Mouse (Mus musculus): ENCODE results near the gene D430019H16Rik. TPM values are rescaled to one million over a fixed set of nuclear protein-coding genes. Genes with fewer than 3 reads are reported as not detected.
A peak's percentile ranks its signal among the peaks of the same experiment; 100 is the strongest.

The D430019H16Rik gene
- polyA plus RNA-seq, 1 experiment from 2014 or later = 2.2 TPM

DNA sequence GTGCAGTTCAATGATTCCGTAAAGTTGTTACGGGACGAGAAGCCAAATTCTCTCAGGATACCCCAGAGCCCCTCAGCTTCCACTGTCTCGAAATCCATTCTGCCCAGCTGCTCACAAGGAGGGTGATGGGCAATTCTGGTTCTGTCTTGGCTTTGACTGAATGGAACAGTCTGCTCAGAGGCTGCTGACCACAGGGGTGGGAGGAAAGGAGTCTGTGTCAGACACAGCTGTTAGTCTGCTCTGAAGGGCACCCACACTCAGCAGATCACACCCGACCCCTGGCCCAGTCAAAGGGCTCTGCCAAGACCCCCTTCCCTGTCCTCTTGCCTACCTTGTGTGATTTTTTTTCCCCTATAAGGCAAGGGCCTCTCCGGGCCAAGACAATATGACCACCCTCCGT lies 44.8 kb downstream of the D430019H16Rik start:
- Histone ChIP-seq H3K4me3 (ENCODE audit: low read depth, low read length) (no peak overlapping the region), H3K9ac (ENCODE audit: low read length) (no peak overlapping the region), H3K36me3 (ENCODE audit: control insufficient read depth, insufficient read depth, low read length) (no peaks in the 10 kb centered on the region), H3K27me3 (replicated peaks; ENCODE audit: control insufficient read depth, insufficient read depth, low read length) (no peaks in the 10 kb centered on the region), H3K27ac (ENCODE audit: low read depth) (no peak overlapping the region), H3K9me3 (ENCODE audit: control insufficient read depth, low read length) (no peaks in the 10 kb centered on the region), H3K4me1 (replicated peaks; ENCODE audit: control insufficient read depth, insufficient read depth, low read length) (peaks cover 7% of the 10 kb centered on the region; the same call in 1 of the 2 replicates), H3K4me2 (ENCODE audit: low read length) (no peak overlapping the region)
- ATAC-seq (replicated peaks; ENCODE audit: low FRiP score, low TSS enrichment, low read depth) (peak; percentile 17), DNase-seq (ENCODE audit: low spot score) (no peak)
- 82% methylated on average over 7 of the region's 7 CpGs for WGBS

DNA sequence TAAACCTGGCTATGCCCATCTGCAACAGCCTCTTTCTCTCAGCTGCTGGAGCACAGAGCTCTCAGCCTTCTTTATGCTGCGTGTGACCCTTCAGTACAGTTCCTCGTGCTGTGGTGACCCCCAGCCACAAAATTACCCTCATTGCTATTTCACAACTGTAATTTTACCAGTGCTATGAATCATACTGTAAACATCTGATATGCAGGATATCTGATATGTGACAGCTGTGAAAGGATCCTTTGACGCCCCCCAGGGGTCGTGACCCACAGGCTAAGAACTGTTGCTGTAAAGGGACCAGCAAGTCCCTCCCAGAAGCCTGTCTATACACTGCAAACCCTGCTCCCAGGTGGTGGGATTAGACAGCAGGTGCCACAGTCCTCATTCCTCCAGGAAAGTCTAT lies 45.2 kb downstream of the D430019H16Rik start:
- Histone ChIP-seq H3K27ac (ENCODE audit: low read depth) (no peak overlapping the region), H3K9ac (ENCODE audit: low read length) (no peak overlapping the region), H3K36me3 (ENCODE audit: control insufficient read depth, insufficient read depth, low read length) (no peaks in the 10 kb centered on the region), H3K27me3 (replicated peaks; ENCODE audit: control insufficient read depth, insufficient read depth, low read length) (no peaks in the 10 kb centered on the region), H3K4me1 (replicated peaks; ENCODE audit: control insufficient read depth, insufficient read depth, low read length) (peaks cover 7% of the 10 kb centered on the region; the same call in 1 of the 2 replicates), H3K9me3 (ENCODE audit: control insufficient read depth, low read length) (no peaks in the 10 kb centered on the region), H3K4me3 (ENCODE audit: low read depth, low read length) (no peak overlapping the region), H3K4me2 (ENCODE audit: low read length) (no peak overlapping the region)
- ATAC-seq (replicated peaks; ENCODE audit: low FRiP score, low TSS enrichment, low read depth) (no peak), DNase-seq (ENCODE audit: low spot score) (no peak)
- 50% methylated on average over 4 of the region's 4 CpGs for WGBS

DNA sequence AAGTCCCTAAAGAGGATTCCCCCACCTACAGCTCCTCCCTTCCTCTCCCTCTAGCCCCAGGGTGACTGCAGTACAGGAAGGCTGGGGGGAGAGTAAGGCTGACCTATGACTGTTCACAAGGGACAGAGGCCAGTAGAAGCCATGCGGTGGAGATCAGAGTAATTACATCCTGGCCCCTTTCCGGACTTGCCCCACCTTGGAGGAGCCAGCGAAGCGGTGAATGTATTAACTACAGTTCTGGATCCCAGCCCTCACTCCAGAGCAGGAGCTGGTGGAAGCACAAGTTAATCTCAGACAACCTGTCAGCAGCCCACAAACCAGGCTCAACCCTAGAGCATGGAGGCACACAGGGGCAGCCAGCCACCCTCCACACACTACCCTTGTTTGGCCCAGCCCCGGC lies 47.3 kb downstream of the D430019H16Rik start:
- WGBS = 66% methylated on average over 5 of the region's 5 CpGs
- no peaks in the 10 kb centered on the region for H3K36me3 ChIP-seq (ENCODE audit: control insufficient read depth, insufficient read depth, low read length)
- no peak overlapping the region for H3K27ac ChIP-seq (ENCODE audit: low read depth)

DNA sequence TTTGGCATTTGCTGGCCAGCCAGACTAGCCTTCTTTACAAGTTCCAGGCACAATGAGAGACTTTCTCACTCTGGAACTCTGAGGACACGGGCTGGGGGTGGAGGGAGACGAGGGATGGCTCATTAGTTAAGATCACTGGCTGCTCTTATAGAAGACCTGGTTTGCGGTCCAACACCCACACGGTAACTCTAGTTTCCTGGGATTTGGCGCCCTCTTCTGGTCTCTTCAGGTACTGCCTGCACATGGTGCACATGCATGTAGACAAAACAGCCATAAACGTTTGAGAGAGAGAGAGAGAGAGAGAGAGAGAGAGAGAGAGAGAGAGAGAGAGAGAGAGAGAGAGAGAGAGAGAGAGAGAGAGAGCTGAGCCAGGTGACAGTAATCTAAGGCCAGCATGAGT lies 51.1 kb downstream of the D430019H16Rik start:
- no peak overlapping the region for H3K4me3 ChIP-seq (ENCODE audit: low read depth, low read length)

More for the DNA sequence above, 47.3 kb downstream of the D430019H16Rik start:
- DNase-seq (ENCODE audit: low spot score) (no peak), ATAC-seq (replicated peaks; ENCODE audit: low FRiP score, low TSS enrichment, low read depth) (no peak)
- no peak overlapping the region for H3K9ac ChIP-seq (ENCODE audit: low read length)
- H3K4me2 ChIP-seq (ENCODE audit: low read length) = no peak overlapping the region
- H3K27me3 ChIP-seq (replicated peaks; ENCODE audit: control insufficient read depth, insufficient read depth, low read length) = no peaks in the 10 kb centered on the region
- H3K4me3 ChIP-seq (ENCODE audit: low read depth, low read length) = no peak overlapping the region
- 0 out of 2 replicates have a peak, but pooled peaks cover 7% of the 10 kb centered on the region for H3K4me1 ChIP-seq (replicated peaks; ENCODE audit: control insufficient read depth, insufficient read depth, low read length)
- no peaks in the 10 kb centered on the region for H3K9me3 ChIP-seq (ENCODE audit: control insufficient read depth, low read length)

DNA sequence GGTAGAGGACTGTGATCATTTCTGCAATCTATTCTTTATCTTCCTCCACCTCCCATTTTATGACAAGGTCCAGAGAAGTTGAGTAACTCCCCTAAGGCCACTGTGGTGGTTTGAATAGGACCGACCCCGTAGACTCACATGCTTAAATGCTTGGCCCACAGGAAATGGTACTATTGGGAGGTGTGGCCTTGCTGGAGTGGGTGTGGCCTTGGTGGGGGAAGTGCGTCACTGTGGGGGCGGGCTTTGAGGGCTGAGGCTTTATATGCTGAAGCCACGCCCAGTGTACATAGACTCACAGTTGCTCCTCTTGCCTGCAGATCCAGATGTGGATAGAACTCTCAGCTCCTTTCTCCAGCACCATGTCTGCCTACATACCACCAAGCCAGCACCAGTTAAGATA lies 57.5 kb downstream of the D430019H16Rik start:
- DNase-seq (ENCODE audit: low spot score) (no peak), ATAC-seq (replicated peaks; ENCODE audit: low FRiP score, low TSS enrichment, low read depth) (no peak)
- Histone ChIP-seq H3K27me3 (replicated peaks; ENCODE audit: control insufficient read depth, insufficient read depth, low read length) (no peaks in the 10 kb centered on the region), H3K36me3 (ENCODE audit: control insufficient read depth, insufficient read depth, low read length) (no peaks in the 10 kb centered on the region), H3K27ac (ENCODE audit: low read depth) (peak overlapping the region; percentile 90), H3K4me2 (ENCODE audit: low read length) (peak overlapping the region; percentile 32; the same call in 1 of the 2 replicates), H3K9me3 (ENCODE audit: control insufficient read depth, low read length) (no peaks in the 10 kb centered on the region), H3K4me1 (replicated peaks; ENCODE audit: control insufficient read depth, insufficient read depth, low read length) (peaks cover 14% of the 10 kb centered on the region; the same call in 1 of the 2 replicates), H3K4me3 (ENCODE audit: low read depth, low read length) (no peak overlapping the region), H3K9ac (ENCODE audit: low read length) (no peak overlapping the region)
- WGBS = 82% methylated on average over 5 of the region's 5 CpGs

More for the DNA sequence above, 51.1 kb downstream of the D430019H16Rik start:
- no peaks in the 10 kb centered on the region for H3K36me3 ChIP-seq (ENCODE audit: control insufficient read depth, insufficient read depth, low read length)
- DNase-seq (ENCODE audit: low spot score) = peak; percentile 68
- no peak for ATAC-seq (replicated peaks; ENCODE audit: low FRiP score, low TSS enrichment, low read depth)
- 65% methylated on average over 6 of the region's 6 CpGs for WGBS
- no peak overlapping the region for H3K9ac ChIP-seq (ENCODE audit: low read length)
- H3K4me1 ChIP-seq (replicated peaks; ENCODE audit: control insufficient read depth, insufficient read depth, low read length) = 0 out of 2 replicates have a peak, but pooled peaks cover 2% of the 10 kb centered on the region
- no peak overlapping the region for H3K27ac ChIP-seq (ENCODE audit: low read depth)
- H3K4me2 ChIP-seq (ENCODE audit: low read length) = no peak overlapping the region
- H3K9me3 ChIP-seq (ENCODE audit: control insufficient read depth, low read length) = no peaks in the 10 kb centered on the region
- no peaks in the 10 kb centered on the region for H3K27me3 ChIP-seq (replicated peaks; ENCODE audit: control insufficient read depth, insufficient read depth, low read length)

DNA sequence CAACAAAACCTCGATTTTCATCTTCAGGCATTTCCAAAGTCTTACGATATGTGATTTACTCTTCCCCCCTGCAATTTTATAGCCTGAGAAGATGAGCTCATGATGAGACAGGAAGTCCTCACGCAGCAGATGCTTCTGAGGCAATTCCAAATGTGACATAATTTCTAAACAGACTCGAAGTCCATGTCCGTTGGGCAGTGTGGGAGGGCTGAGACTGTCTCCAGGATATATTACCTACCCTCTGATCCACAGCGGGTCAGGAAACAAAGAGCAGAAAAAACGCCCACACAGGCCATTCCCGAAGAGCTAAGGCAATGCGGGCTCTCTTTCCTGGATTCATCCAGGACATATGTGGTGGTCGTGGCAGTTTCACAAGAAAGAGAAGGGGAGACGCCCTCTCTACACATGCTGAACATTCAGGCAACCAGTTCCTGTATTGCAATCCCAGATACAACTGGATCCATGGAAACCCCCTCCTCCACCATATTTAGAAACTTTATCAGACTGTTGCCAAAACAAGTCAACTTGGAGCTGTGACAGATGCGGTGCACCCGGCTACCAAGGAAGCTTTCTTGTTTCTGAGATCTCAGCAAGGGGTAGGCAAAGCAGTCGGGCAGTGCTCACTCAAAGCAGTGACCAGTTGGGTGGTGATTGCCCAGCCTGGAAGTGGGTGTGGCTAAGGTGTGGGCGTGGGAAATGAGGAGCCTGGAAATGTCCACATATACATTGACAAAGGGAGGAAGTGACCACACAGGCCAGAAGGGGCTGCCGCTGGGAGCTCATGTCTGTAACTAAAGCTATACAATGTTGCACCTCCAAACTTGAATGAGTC lies 58.2 kb downstream of the D430019H16Rik start:
- Histone ChIP-seq H3K36me3 (ENCODE audit: control insufficient read depth, insufficient read depth, low read length) (no peaks in the 10 kb centered on the region), H3K9me3 (ENCODE audit: control insufficient read depth, low read length) (no peaks in the 10 kb centered on the region), H3K27me3 (replicated peaks; ENCODE audit: control insufficient read depth, insufficient read depth, low read length) (no peaks in the 10 kb centered on the region), H3K4me1 (replicated peaks; ENCODE audit: control insufficient read depth, insufficient read depth, low read length) (peaks cover 14% of the 10 kb centered on the region; the same call in 1 of the 2 replicates), H3K27ac (ENCODE audit: low read depth) (peak overlapping the region; percentile 90), H3K4me2 (ENCODE audit: low read length) (peak overlapping the region; percentile 32), H3K9ac (ENCODE audit: low read length) (0 out of 2 replicates have a peak overlapping the region, but pooled peaks have one; percentile 7), H3K4me3 (ENCODE audit: low read depth, low read length) (no peak overlapping the region)
- ATAC-seq (replicated peaks; ENCODE audit: low FRiP score, low TSS enrichment, low read depth) (peak; percentile 54; the same call in 1 of the 2 replicates), DNase-seq (ENCODE audit: low spot score) (peak; percentile 64)
- 30% methylated on average over 16 of the region's 16 CpGs for WGBS

DNA sequence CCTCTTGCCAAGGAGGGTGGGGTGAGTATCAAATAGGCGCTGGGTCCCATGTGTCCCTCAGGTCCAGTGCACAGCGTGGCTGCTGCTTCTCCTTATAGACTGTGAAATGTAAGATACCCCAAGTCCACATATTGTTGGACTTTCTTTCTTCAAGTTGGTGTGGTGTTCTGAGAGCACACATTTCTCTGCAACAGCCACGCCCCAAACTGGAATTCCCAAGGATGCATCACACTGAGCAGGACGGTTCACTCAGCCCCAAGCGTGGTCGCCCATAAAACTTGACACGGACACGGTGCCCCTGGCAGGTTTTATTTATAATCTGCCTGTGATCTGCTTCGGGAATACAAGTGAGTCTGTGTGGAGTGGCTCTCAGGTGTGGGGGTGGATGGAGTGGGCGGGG lies 60.5 kb downstream of the D430019H16Rik start:
- Histone ChIP-seq H3K36me3 (ENCODE audit: control insufficient read depth, insufficient read depth, low read length) (no peaks in the 10 kb centered on the region), H3K4me2 (ENCODE audit: low read length) (no peak overlapping the region), H3K4me1 (replicated peaks; ENCODE audit: control insufficient read depth, insufficient read depth, low read length) (peaks cover 14% of the 10 kb centered on the region; the same call in 1 of the 2 replicates), H3K27ac (ENCODE audit: low read depth) (no peak overlapping the region), H3K9me3 (ENCODE audit: control insufficient read depth, low read length) (no peaks in the 10 kb centered on the region), H3K4me3 (ENCODE audit: low read depth, low read length) (no peak overlapping the region), H3K27me3 (replicated peaks; ENCODE audit: control insufficient read depth, insufficient read depth, low read length) (no peaks in the 10 kb centered on the region), H3K9ac (ENCODE audit: low read length) (no peak overlapping the region)
- DNase-seq (ENCODE audit: low spot score) (no peak), ATAC-seq (replicated peaks; ENCODE audit: low FRiP score, low TSS enrichment, low read depth) (no peak)
- WGBS = 55% methylated on average over 10 of the region's 10 CpGs

DNA sequence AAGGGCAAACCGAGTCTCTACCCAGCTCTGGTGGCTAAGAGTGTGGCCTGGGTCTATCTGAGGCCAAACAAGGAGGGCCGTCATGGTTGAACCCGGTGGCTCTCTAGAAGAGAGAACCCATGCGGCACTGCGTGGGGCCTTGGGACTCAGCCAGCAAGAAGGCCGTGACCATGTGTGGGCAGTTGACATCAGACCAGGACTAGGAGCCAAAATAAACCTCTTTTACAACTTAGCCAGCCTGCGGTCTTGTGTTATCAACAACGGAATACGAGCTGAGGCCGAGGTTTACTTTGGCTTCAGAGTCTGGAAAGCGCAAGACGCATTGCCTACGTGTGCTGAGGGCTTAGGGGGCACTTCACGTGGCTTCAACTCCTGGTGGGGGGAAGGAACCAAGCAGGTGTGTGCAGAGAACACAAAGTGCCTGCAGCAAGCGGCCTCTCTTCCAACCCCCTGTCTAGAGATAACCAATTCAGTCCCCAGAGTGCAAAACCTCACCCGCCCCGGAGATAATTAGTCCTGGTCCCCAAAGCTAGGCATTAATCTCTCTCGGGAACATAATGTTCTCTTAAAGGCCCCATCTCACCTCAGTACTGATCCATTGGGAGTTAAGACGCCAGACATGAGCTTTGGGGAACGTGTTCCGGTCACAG lies 63.5 kb downstream of the D430019H16Rik start:
- H3K4me1 ChIP-seq (replicated peaks; ENCODE audit: control insufficient read depth, insufficient read depth, low read length) = peaks cover 4% of the 10 kb centered on the region; the same call in 1 of the 2 replicates
- H3K36me3 ChIP-seq (ENCODE audit: control insufficient read depth, insufficient read depth, low read length) = no peaks in the 10 kb centered on the region
- H3K9me3 ChIP-seq (ENCODE audit: control insufficient read depth, low read length) = no peaks in the 10 kb centered on the region
- no peak overlapping the region for H3K27ac ChIP-seq (ENCODE audit: low read depth)
- ATAC-seq (replicated peaks; ENCODE audit: low FRiP score, low TSS enrichment, low read depth) = no peak
- H3K4me3 ChIP-seq (ENCODE audit: low read depth, low read length) = no peak overlapping the region
- H3K4me2 ChIP-seq (ENCODE audit: low read length) = no peak overlapping the region
- 63% methylated on average over 21 of the region's 21 CpGs for WGBS
- no peaks in the 10 kb centered on the region for H3K27me3 ChIP-seq (replicated peaks; ENCODE audit: control insufficient read depth, insufficient read depth, low read length)
- no peak overlapping the region for H3K9ac ChIP-seq (ENCODE audit: low read length)
- no peak for DNase-seq (ENCODE audit: low spot score)

Data from intestine, embryonic 14.5 days (tissue).